Mouse (Mus musculus): ENCODE measurements at regions not wholly inside any gene's neighbourhood (a gene's known extent, or its start where the extent isn't known, plus 50 kb on each side); places are given as distances from the start of the nearest gene placed in this dataset.
"Not testable (repeated sequence)": the region's sequence is repeated elsewhere in the genome, so short reads cannot be mapped to it uniquely, and the experiment has no call there.

DNA sequence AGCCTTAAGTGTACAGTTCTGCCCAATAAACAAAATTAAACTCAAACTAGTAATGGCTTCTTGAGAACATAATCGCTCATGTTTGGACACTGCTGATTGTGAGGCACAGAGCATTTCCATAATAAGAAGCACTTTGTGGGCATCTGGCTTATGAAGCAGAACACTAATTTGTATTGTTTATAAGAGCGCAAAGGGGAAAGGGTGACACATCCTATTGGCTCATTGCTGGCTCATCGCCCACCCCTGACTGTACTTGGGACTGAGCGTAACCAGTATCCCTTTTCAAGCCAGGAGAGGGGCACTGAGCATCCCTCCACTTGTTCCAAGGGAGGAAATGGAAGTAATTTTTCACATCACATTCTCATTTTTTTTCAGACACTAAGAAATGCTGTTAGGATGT lies 288.0 kb downstream of the Sfmbt2 start:
- no peak for DNase-seq

GRCm38 (mm10) chr2:10667915-10668314 lies 297.6 kb downstream of the Sfmbt2 start:
- not testable (repeated sequence) for DNase-seq

DNA sequence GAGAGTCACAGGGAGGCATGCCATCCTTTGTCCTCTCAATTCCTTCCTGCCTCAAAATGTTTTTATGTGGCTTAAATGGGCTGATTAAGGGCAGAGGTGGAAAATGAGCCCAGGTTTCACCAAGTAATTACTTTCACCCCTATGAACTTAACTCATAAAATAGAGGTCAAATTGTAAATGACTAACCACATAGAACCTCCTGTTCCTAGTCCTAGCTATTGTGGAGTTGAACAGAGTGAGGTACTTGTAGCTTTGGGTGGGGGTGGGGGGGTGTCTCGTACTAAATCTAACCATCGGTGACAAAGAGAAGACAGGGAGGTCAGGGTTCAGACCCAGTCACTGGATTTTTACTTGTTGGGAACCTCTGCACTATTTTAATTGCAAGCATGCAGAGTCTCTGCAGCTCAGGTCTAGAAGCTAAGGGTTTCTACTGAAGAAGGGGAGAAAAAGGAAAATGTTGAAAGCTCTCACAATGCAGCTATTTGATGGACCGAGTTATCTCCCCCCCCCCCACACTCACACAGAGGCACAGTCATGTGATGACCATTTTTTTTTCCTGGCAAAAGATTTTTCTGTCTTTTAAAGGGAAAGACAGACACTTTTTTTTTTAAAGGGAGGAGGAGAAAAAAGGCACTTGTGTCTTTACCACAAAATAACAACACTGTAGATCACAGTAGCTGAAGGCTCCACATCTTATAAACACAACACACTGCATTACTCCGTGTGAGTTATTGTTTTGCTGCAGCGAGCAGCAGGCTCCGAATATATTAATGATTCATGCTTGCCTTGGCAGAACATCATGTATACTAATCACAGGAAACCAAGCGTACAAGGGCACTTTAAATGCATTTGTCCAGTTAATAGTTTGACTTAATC lies 300.4 kb downstream of the Sfmbt2 start:
- no peak for DNase-seq

DNA sequence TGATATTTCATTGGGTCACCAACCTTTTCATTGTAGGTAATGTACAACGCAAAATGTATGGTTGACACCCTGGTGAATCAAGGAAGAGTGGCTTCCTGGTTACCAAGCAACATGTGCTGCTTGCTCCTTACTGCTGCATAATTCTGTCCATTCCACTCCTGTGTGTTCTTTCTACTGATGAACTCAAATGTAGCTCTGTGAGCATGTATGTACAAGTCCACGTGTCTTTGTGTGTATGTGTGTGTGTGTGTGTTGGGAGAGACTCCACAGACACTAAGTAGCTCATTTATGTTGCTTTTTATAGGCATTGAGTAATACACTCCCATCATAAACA lies 301.0 kb downstream of the Sfmbt2 start:
- DNase-seq, result no peak

DNA sequence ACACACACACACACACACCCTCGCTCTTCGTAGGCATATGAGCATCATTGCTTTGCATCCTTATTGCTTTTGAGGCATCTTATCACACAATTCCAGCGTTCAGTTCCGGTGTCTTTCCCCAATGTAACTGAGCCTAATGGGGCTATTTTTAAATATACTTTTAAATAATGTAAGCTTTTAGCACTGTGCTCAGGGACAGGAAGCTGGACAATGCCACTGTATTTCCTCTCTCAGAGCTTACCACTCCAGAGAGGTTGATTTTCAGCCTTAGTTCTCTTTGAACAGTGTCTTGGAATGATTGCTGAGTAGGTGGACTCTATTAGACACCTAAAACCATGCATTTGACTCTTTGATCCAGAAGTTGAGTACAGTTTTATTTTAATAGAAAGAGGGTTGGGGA lies 301.9 kb downstream of the Sfmbt2 start:
- DNase-seq, result no peak

DNA sequence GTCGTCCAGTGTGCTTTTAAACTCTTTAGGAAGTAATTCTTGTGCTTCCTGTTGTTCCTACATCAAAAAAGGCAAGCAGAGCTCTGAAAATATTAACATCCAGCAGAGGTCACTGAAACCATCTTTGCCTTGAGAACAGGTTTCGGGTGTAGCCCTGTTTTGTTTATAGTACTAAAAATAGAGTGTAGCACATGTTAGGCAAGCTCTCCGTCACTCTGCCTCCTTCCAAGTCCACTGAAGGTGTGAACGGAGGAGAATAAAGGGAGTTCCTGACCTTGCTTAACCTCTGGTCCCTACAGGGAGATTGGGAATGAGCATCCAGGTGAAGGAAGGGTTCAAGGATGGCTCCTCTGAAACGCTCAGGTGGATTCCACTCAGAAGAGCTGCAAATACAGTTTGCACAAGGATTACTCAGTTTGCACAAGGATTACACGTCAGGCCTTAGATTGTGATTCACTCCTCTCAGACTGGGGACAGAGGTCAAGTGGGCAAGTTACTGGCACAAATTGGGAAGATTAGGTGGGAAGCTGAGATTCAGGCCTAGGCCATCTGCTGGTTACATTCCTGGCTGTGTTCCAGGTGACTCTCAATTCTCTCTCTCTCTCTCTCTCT lies 304.5 kb downstream of the Sfmbt2 start:
- no peak for DNase-seq

DNA sequence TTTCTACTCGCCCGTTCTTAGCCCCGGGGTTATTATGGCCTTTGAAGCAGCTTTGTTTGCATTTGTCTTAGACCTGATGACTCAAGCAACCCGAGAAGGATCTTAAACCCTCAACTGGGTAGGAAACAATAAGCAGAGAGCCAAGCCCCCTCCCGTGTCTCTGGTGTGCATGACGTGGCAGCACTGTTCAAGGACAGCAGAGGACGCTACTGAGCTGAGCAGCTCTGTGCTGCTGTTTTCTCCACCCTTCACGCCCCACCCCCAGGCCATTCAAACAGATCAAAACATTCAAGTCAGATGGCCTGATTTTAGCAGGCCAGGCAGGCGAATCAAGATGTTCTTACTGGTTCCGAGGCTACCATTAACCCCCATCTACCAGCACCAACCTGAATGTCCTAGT lies 331.1 kb downstream of the Sfmbt2 start:
- no peak for DNase-seq

GRCm38 (mm10) chr2:10718366-10718765 lies 348.1 kb downstream of the Sfmbt2 start:
- no peak for DNase-seq

DNA sequence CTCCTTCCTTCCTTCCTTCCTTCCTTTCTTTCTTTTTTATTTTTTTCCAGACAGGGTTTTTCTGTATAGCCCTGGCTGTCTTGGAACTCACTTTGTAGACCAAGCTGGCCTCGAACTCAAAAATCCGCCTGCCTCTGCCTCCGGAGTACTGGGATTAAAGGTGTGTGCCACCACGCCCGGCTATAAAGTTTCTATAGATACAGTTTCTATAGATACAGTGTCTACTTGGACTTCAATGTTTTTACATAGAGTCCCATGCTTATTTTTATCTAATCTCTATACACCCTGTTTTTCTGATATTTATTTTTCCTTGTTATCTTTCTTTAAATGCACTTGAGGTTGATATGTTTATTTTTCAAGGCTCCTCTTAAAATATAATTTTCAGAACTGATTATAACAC lies 364.0 kb downstream of the Sfmbt2 start:
- not testable (repeated sequence) for DNase-seq

- DNase-seq, result no peak
These were observed 366.6 kb downstream of the Sfmbt2 start for GRCm38 (mm10) chr2:10736696-10737457.

DNA sequence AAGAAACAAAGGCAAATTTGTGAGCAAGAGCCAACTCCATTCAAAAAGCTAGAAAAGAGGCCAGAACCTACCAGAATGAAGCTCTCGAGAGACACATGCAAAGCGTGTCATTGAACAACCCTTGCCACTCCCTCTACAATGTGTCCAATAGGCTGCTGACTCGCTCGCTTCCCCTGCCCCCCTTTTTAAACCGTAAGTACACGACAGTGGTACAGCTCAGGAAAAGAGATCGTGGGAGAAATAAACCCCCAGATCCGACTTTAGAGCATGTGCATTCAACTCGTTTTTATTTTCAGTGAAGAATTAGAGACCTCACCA lies 367.1 kb downstream of the Sfmbt2 start:
- no peak for DNase-seq

DNA sequence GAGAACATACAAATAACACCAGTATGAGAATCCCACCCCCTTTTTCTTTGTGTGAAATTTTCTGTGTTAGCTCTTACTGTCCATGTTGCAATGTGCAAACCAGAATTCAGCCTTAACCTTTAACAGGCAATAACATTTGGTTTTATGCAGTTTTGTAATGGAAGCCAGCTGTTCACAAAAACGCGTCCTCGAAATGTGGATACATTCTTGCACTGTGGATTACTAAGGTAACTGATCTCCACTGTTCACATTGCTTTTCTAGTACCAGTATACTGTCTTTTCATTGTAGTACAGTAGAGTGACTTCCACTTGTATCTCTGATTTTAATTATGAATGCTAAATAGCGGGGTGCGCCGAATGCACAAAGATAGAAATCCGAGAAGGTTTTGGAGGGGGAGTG lies 374.8 kb downstream of the Sfmbt2 start:
- no peak for DNase-seq

DNA sequence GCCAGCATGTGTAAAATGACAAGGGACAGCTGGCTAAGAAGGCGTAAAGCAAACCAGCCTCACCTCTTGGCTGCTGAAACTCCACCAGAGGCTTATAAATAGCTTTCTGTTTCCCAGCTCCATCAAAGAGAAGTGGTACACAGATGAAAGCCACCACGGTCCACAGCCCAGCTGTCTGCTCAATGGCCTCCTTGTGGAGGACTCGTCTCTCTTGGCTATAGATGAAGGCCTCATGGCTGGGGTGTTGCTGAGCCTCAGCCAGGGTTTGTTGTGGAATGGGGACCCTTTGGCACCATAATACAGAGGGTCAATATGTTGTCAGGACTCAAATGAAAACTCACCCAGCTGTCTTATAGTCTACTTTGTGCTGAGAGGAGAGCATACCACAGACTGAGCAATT lies 385.1 kb downstream of the Sfmbt2 start:
- no peak for DNase-seq

DNA sequence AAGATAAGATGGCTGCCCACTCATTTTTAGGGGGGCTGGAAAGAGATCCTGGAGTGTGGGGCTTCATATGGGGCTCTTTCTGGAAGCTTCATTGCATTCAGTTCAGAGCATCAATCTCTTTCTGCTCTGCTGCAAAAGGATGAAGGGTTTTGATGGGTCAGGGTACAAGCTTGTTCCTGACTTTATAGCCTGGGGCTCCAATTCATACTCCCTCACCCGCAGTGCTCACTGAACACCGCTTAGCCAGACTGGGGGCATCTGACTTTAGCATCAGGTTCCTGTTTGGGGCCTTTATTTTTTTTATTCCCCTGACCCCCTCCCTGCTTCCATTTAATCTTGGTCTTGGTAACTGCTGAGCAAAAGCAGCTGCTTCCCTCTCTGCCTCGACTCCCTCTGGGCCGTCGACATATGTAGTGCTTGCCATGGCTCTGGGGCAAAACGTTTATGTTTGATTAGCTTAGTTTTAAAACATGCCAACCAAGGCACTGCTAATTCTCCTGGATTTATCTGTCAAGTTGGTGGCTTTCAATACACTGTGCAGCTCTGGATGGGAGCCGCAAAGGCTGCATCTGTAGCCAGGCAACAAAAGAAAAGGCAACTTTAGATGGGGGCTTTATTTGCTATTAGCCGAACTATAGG lies 387.0 kb downstream of the Sfmbt2 start:
- DNase-seq, result no peak

DNA sequence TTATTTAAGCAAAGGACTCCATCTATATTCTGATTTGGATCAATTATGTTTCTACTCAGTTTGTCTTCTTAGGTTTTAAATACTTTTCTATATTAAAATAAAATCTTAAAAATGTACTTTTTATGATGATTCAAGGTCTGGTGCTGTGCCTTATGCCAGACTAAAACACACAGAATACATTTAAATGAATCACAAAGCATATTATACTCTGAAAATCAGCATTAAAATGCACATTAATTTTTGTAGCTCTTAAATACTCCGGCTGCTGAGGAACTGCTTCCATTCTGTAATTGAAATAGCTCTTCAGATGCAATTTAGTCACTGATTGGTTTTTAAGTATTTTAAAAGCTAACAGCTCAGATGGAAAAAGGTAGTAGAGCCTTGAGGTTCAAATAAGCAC lies 387.6 kb downstream of the Sfmbt2 start:
- no peak for DNase-seq

DNA sequence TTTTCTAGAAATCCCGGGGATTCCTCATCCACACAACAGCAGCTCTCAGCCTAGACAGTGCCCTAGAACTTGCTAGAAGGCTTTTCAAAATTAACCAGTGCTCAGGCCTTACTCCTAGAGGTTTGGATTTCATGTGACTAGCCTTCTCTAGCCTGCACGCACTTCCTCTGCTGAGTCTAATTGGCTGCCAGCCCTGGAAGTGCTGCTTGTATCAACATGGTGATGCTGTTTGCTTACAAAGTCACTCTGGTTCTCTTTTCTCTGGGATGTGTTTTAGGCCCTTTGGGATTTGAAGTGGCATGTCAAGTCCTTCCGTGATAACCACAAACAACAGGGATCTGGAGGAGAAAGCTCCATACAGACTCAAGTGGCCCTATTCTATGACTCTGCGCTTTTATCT lies 391.9 kb downstream of the Sfmbt2 start:
- DNase-seq, result no peak

DNA sequence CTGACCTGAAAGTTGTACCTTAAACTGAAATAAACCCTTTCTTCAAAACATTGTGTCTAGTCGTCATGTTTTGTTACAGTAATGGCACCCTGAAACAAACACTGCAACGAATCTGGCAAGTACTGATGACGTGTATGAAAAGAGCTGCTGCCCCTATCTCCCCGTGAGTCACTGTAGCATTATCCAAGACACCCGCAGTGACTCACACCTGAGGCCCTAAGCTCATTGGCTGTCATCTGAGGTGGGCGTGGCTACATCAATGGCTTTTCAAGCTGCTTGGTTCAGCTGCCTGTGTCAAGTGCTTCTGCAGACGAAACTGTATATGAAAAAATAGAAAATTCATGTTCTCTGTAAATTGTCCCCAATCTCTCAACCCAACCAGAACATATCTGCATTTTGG lies 388.8 kb upstream of the Prkcq start:
- no peak for DNase-seq

DNA sequence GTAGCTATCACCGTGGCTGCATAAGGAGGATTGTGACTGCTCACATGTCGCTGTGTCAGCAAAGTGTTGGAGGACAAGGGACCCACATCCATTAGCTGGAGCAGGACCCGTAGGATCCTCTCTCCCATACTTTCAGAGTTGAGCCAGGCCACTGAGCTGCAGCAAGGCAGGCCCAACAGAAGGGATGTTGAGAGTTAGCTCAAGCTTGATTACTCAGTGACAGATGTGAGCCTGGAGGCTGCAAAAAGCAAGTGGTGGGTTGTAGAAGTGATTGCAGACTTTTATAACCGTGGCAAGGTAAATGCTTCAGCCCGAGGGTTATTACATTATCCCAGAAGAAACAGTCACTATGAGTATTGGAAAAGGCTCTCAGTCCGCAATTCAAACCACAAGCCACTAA lies 388.3 kb upstream of the Prkcq start:
- no peak for DNase-seq

GRCm38 (mm10) chr2:10784266-10784665 lies 387.6 kb upstream of the Prkcq start:
- no peak for DNase-seq

GRCm38 (mm10) chr2:10785156-10785555 lies 386.8 kb upstream of the Prkcq start:
- DNase-seq, result peak; percentile 22

DNA sequence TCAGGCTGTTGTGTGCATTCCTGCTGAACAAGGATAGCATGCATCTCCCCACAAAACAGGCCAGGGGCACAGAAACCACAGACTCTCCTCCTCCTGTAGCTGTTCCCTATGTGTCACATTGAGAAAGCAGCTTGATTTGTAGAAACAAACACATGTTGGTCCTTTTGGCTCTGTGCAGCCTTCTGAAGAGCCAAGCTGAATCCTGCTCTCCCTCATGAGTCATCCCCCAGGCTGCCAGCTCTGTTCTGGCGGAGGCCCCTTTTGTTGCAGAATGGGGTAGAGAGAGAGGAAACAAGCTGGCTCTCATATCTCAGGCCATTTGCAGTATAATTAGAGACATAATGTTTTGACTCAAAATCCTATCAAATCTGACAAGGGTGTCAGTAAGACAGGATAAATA lies 383.4 kb upstream of the Prkcq start:
- peak; percentile 77 for DNase-seq

GRCm38 (mm10) chr2:10791233-10791632 lies 380.7 kb upstream of the Prkcq start:
- DNase-seq, result no peak

DNA sequence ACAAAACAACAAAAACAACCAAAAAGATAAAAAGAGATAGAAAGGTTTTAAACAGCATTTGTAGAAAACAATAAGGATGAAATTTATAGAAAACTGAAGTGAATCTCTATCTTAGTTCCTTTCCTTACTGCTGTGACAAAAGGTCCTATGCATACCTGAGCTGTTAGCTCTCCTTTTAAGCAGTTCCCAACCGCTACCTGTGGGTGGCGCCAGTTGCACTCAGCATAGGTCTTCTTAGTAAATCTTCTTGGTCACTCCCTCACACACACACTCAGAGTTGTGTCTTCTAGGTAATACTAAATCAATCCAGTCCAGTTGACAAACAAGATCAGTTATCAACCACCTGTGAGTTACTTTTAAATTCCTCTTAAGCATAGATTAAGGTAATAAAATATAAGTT lies 355.5 kb upstream of the Prkcq start:
- no peak for DNase-seq
